Mouse (Mus musculus): Measurements from ENCODE around the gene Adam17. TPM values are rescaled to one million over a fixed set of nuclear protein-coding genes. Genes with fewer than 3 reads are reported as not detected.

The Adam17 gene
- polyA plus RNA-seq, 1 experiment: 17.8 TPM

DNA sequence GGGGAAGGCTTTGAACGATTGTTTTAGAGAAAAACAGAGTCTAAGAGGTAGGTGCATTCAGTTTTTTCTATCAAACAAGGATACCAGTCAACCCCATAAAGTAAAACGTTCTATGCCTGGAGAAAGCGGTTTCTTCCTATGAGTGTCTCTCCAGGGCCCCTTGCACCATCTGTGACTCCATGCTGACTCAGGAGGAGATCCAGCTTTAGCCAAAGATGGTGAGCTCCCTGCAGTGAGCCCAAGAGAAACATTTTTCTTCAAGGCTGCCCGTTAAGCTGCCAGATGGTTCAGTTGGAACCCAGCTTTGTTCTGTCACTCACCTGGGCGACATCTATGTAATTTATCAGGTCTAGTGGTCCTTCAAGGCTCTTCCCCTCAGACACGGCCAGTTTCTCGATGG lies 99.0 kb downstream of the Adam17 start:
- no peak for TF ChIP-seq CTCF (IDR thresholded peaks at IDR 0.05; ENCODE audit: control insufficient read depth, insufficient read depth, insufficient replicate concordance, low read depth, low read length)
- no peak for TF ChIP-seq POLR2A (IDR thresholded peaks at IDR 0.05; ENCODE audit: control insufficient read depth, low read depth, low read length)
- Histone ChIP-seq H3K27me3 (ENCODE audit: control insufficient read depth, insufficient read depth, low read length) (no peaks in the 10 kb centered on the region), H3K4me3 (ENCODE audit: control insufficient read depth, low read depth, low read length) (no peak overlapping the region), H3K36me3 (ENCODE audit: control insufficient read depth, insufficient read depth, low read length) (peaks cover 2% of the 10 kb centered on the region; the same call in 1 of the 2 replicates), H3K4me1 (ENCODE audit: control insufficient read depth, insufficient read depth, low read length) (no peaks in the 10 kb centered on the region), H3K27ac (ENCODE audit: control insufficient read depth, insufficient read depth, low read depth, low read length) (no peak overlapping the region)

Other genes starting within 250 kb of the Adam17 start
- 21.1 and 21.6 TPM in 2 replicates for gene Cpsf3, start 88.2 kb downstream of the Adam17 start, polyA plus RNA-seq (2012; rRNA removed)
- gene Itgb1bp1, start 87.3 kb downstream of the Adam17 start, polyA plus RNA-seq (2012; rRNA removed): 135 and 139 TPM in 2 replicates
- gene Iah1, start 57.2 kb downstream of the Adam17 start, polyA plus RNA-seq (2012; rRNA removed): 18.2 and 18.3 TPM in 2 replicates
- gene Ywhaq, start 44.0 kb upstream of the Adam17 start, polyA plus RNA-seq (2012; rRNA removed): 100 and 101 TPM in 2 replicates